Mouse (Mus musculus) v-Abl transformed pro-B cells (cell line): ENCODE measurements around the gene Tmem38a.

ENCODE experiments used
- in situ Hi-C, 2 experiments: fragments of 400-800 bp; cut with MboI; formaldehyde crosslinking; loops; one replicate each; pipeline ENCODE4 v1.15.1; 2025; ENCODE audit not compliant: unreplicated experiment in 2 of 2

Tmem38a gene

GRCm38 (mm10) chr8:72583056-72583771, 11.4 kb downstream of the Tmem38a start:
- in situ Hi-C loops = no loop called here

GRCm38 (mm10) chr8:72584390-72584789, 12.5 kb downstream of the Tmem38a start:
- in situ Hi-C loops = no loop called here

- in situ Hi-C loops = no loop called here
These were observed 16.0 kb downstream of the Tmem38a start for GRCm38 (mm10) chr8:72587806-72588205.

- in situ Hi-C loops = no loop called here
These were observed 17.0 kb downstream of the Tmem38a start for GRCm38 (mm10) chr8:72588865-72589264.

GRCm38 (mm10) chr8:72589286-72589685, 17.4 kb downstream of the Tmem38a start:
- in situ Hi-C loops = no loop called here

GRCm38 (mm10) chr8:72590198-72590597, 18.3 kb downstream of the Tmem38a start:
- in situ Hi-C loops = no loop called here
